In the genomic region with DNA sequence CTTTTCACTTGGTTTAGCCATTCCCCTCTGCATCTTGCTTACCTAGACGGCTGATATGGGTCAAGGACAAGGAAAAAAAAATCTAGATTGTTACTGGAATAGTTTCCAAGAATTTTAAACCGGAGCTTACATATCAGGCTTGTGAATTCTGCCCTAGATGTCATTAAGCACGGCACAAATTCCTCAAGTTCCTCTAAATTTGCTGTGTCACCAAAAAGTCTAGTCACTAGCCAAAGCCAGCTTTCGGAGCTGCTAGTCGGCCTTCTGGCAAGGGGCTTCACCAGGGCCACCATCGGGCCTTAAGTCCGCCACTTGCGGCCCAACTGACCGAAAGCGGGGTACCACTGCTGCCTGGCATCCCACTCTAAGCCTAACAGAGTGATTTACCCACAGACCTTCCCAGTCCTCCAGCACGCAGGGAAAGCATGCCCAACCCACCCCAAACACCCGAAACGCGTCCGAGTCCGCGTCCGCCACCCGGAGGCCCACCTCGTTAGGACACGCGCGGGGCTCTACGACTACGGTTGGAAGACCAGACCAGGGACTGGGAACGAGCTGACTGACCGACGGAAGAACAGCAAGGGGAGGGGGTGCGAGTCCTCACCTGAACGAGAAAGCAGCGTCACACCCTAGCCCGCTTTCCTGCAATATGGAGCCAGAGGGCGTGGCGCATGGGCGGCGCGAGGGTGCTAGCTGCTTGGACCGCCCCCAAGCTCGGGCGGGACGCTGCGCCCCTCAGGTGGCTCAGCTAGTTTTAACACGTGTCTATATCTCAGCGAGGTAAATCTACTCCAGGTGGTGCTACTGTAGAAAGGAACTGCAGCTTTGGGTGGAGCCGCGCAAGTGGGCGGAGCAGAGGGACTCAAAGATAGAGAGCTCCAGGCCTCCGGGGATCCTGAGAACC, we compare ENCODE assay signal across 8 mouse cellular contexts. TPM values are rescaled to one million over a fixed set of nuclear protein-coding genes. Genes with fewer than 3 reads are reported as not detected.
DNase-seq lines count a peak whose midpoint lies in the region; ATAC-seq and TF ChIP-seq lines count a peak whose summit lies in the region.

TSS of gene Anxa7 (minus strand) at position 843 of the 904 bp plus-strand sequence.

- TF ChIP-seq CTCF in liver, embryonic 14.5 days (IDR thresholded peaks at IDR 0.05; ENCODE audit: low read depth), result peak; percentile 46

- peak within 1 kb of the TSS; percentile 74 to 100 for H3K4me3 ChIP-seq in heart, embryonic 14.5 days (ENCODE audit: control insufficient read depth in 1 of 2, insufficient read depth in 1 of 2, low read depth in 1 of 2, low read length in 2 of 2)
- peak within 1 kb of the TSS; percentile 76 to 93 for H3K4me3 ChIP-seq in liver, embryonic 14.5 days (ENCODE audit: insufficient read depth in 1 of 2, low read depth in 2 of 2, low read length in 2 of 2)
- peak within 1 kb of the TSS; percentile 59 for H3K4me3 ChIP-seq in neural tube, embryonic 12.5 days

- peak within 1 kb of the TSS; percentile 88 for H3K9ac ChIP-seq in heart, embryonic 14.5 days (ENCODE audit: low read length)
- peak within 1 kb of the TSS; percentile 87 for H3K9ac ChIP-seq in liver, embryonic 14.5 days (replicated peaks)
- peak within 1 kb of the TSS; percentile 54 for H3K9ac ChIP-seq in neural tube, embryonic 12.5 days

- WGBS in heart, embryonic 14.5 days, result under 1% methylated on average over 48 of the region's 48 CpGs
- WGBS in liver, embryonic 14.5 days (ENCODE audit: insufficient replicate concordance), result under 1% methylated on average over 48 of the region's 48 CpGs
- WGBS in neural tube, embryonic 12.5 days, result 2% methylated on average over 48 of the region's 48 CpGs

- H3K4me2 ChIP-seq in heart, embryonic 14.5 days (ENCODE audit: low read length), result peak within 1 kb of the TSS; percentile 89
- peak within 1 kb of the TSS; percentile 81 for H3K4me2 ChIP-seq in liver, embryonic 14.5 days (ENCODE audit: low read depth)
- peak within 1 kb of the TSS; percentile 78 for H3K4me2 ChIP-seq in neural tube, embryonic 12.5 days (replicated peaks)

- H3K27me3 ChIP-seq in heart, embryonic 14.5 days (ENCODE audit: control insufficient read depth, insufficient read depth, low read length), result no peaks in the 10 kb centered on the region
- no peaks in the 10 kb centered on the region for H3K27me3 ChIP-seq in liver, embryonic 14.5 days (ENCODE audit: control insufficient read depth, insufficient read depth, low read length)
- H3K27me3 ChIP-seq in neural tube, embryonic 12.5 days (replicated peaks), result peaks cover 7% of the 10 kb centered on the region; the same call in 1 of the 2 replicates

- H3K36me3 ChIP-seq in heart, embryonic 14.5 days (ENCODE audit: control insufficient read depth, insufficient read depth, low read length), result peaks cover 19% of the 10 kb centered on the region
- H3K36me3 ChIP-seq in liver, embryonic 14.5 days (replicated peaks; ENCODE audit: control insufficient read depth, insufficient read depth, low read depth), result peaks cover 3% of the 10 kb centered on the region
- peaks cover 3% of the 10 kb centered on the region; the same call in 1 of the 2 replicates for H3K36me3 ChIP-seq in neural tube, embryonic 12.5 days

- peak; percentile 75 for DNase-seq in c-Kit-negative CD71-positive TER-119-positive erythroid progenitor cells, embryonic 14.5 days (ENCODE audit: low read depth, low spot score)
- DNase-seq in fibroblast of lung, adult 2 months (ENCODE audit: low read depth), result peak; percentile 40
- peak; percentile 88 to 94 for DNase-seq in kidney, postnatal 25 days
- DNase-seq in liver, embryonic 14.5 days (ENCODE audit: low read depth in 3 of 3, low spot score in 3 of 3), result peak; percentile 54 to 86 (median 66)
- peak; percentile 64 for DNase-seq in telencephalon, adult 2 months (ENCODE audit: low read depth, low spot score)

- H3K4me1 ChIP-seq in heart, embryonic 14.5 days (ENCODE audit: control insufficient read depth in 2 of 2, insufficient read depth in 2 of 2, low read length in 2 of 2), result peaks cover 2 to 15% of the 10 kb centered on the region in 2 experiments; a peak in 3 of 4 replicates
- H3K4me1 ChIP-seq in liver, embryonic 14.5 days (replicated peaks; ENCODE audit: control insufficient read depth in 2 of 2, insufficient read depth in 2 of 2, low read length in 1 of 2), result peaks cover 20 to 24% of the 10 kb centered on the region in 2 experiments
- peaks cover 8% of the 10 kb centered on the region; the same call in 1 of the 2 replicates for H3K4me1 ChIP-seq in neural tube, embryonic 12.5 days

- H3K27ac ChIP-seq in heart, embryonic 14.5 days (replicated peaks in 1 of 2; ENCODE audit: control insufficient read depth in 1 of 2, insufficient read depth in 1 of 2, low read depth in 2 of 2, low read length in 2 of 2), result peak within 1 kb of the TSS; percentile 66 to 78
- peak within 1 kb of the TSS; percentile 93 for H3K27ac ChIP-seq in liver, embryonic 14.5 days
- no peak within 1 kb of the TSS for H3K27ac ChIP-seq in neural tube, embryonic 12.5 days

- no peak for TF ChIP-seq EP300 in liver, embryonic 14.5 days (IDR thresholded peaks at IDR 0.05; ENCODE audit: low read depth)

- ATAC-seq in CD4-positive, CD25-positive, alpha-beta regulatory T cell, adult 4 months, result peak; percentile 84
- peak; percentile 71 for ATAC-seq in heart, embryonic 14.5 days (ENCODE audit: insufficient number of reproducible peaks, insufficient read depth, low FRiP score, low read depth)
- ATAC-seq in liver, embryonic 14.5 days (ENCODE audit: insufficient read depth), result peak; percentile 77
- ATAC-seq in neural tube, embryonic 12.5 days (ENCODE audit: low FRiP score, low read depth), result peak; percentile 50

- no peaks in the 10 kb centered on the region for H3K9me3 ChIP-seq in heart, embryonic 14.5 days (ENCODE audit: control insufficient read depth, low read length)
- H3K9me3 ChIP-seq in liver, embryonic 14.5 days (ENCODE audit: control insufficient read depth, low read length), result no peaks in the 10 kb centered on the region
- H3K9me3 ChIP-seq in neural tube, embryonic 12.5 days, result no peaks in the 10 kb centered on the region

RNA-seq across cellular contexts. Expression of gene Anxa7, which starts in this region (rescaled TPM):
- polyA plus RNA-seq in CD4-positive, CD25-positive, alpha-beta regulatory T cell, adult 4 months (2017; shearing (Covaris generic)), result 10 to 100 TPM; 60.1 to 71.0 TPM
- polyA plus RNA-seq in heart, embryonic 14.5 days (2014; fragmentation: Nextera tagmentation; extraction: Ambion mirVana), result 48.1 and 48.6 TPM in 2 replicates
- polyA plus RNA-seq in liver, embryonic 14.5 days (2012; rRNA removed), result 28.7 and 36.6 TPM in 2 replicates
- polyA plus RNA-seq in liver, embryonic 14.5 days (2014; fragmentation: Nextera tagmentation; extraction: Ambion mirVana), result 41.6 and 43.6 TPM in 2 replicates
- 14.4 and 14.6 TPM in 2 replicates for polyA plus RNA-seq in neural tube, embryonic 12.5 days (2016; fragmentation: Nextera tagmentation; extraction: Ambion mirVana)

Comparison
In these comparisons a context has a peak if more than half of its experiments do, and no peak if none do; other contexts are left out.
1. DNase-seq: peak in every context shown above with its lines; median percentile 91 in kidney, postnatal 25 days; 75 in c-Kit-negative CD71-positive TER-119-positive erythroid progenitor cells, embryonic 14.5 days; 66 in liver, embryonic 14.5 days; 64 in telencephalon, adult 2 months; 40 in fibroblast of lung, adult 2 months.